Mouse (Mus musculus): ENCODE data around the gene Gm9970. TPM values are rescaled to one million over a fixed set of nuclear protein-coding genes. Genes with fewer than 3 reads are reported as not detected.
A peak's percentile ranks its signal among the peaks of the same experiment; 100 is the strongest.

Gm9970 gene
- polyA plus RNA-seq, 1 experiment from 2014 or later: 0.68 TPM

- Histone ChIP-seq H3K4me1 (ENCODE audit: control insufficient read depth, insufficient read depth, low read length) (peaks cover 4% of the 10 kb centered on the region; the same call in 1 of the 2 replicates), H3K9me3 (ENCODE audit: control insufficient read depth, low read length) (peaks cover 5% of the 10 kb centered on the region), H3K36me3 (ENCODE audit: control insufficient read depth, insufficient read depth, low read length) (peaks cover 82% of the 10 kb centered on the region), H3K4me2 (ENCODE audit: low read depth, low read length) (peak within 1 kb of the TSS; percentile 74), H3K27me3 (replicated peaks; ENCODE audit: control insufficient read depth, insufficient read depth, low read length) (no peaks in the 10 kb centered on the region), H3K27ac (replicated peaks; ENCODE audit: low read depth, low read length) (peak within 1 kb of the TSS; percentile 82), H3K9ac (ENCODE audit: low read depth, low read length) (peak within 1 kb of the TSS; percentile 89), H3K4me3 (ENCODE audit: low read depth, low read length) (peak within 1 kb of the TSS; percentile 86)
- WGBS: under 1% methylated on average over 36 of the region's 53 CpGs
- DNase-seq (ENCODE audit: low spot score) (peak; percentile 99), ATAC-seq (ENCODE audit: low read depth) (peak; percentile 98)
Measured at GRCm38 (mm10) chr5:31201742-31202590, 39.1 kb downstream of the Gm9970 start, which contains the start of gene Zfp513. Gene Zfp513, minus strand, starts transcription at chr5:31202303.

- Histone ChIP-seq H3K4me1 (ENCODE audit: control insufficient read depth, insufficient read depth, low read length) (peaks cover 4% of the 10 kb centered on the region; the same call in 1 of the 2 replicates), H3K27ac (replicated peaks; ENCODE audit: low read depth, low read length) (peak overlapping the region; percentile 82), H3K9ac (ENCODE audit: low read depth, low read length) (peak overlapping the region; percentile 89), H3K27me3 (replicated peaks; ENCODE audit: control insufficient read depth, insufficient read depth, low read length) (no peaks in the 10 kb centered on the region), H3K9me3 (ENCODE audit: control insufficient read depth, low read length) (peaks cover 5% of the 10 kb centered on the region), H3K4me3 (ENCODE audit: low read depth, low read length) (peak overlapping the region; percentile 86), H3K36me3 (ENCODE audit: control insufficient read depth, insufficient read depth, low read length) (peaks cover 82% of the 10 kb centered on the region), H3K4me2 (ENCODE audit: low read depth, low read length) (peak overlapping the region; percentile 74)
- no peak for DNase-seq (ENCODE audit: low spot score)
- 17% methylated on average over 13 of the region's 13 CpGs for WGBS
- no peak for ATAC-seq (ENCODE audit: low read depth)
Measured at GRCm38 (mm10) chr5:31201042-31201741, 39.8 kb downstream of the Gm9970 start.

- ATAC-seq (ENCODE audit: low read depth) (no peak), DNase-seq (ENCODE audit: low spot score) (no peak)
- WGBS: 85% methylated on average over 27 of the region's 27 CpGs
- Histone ChIP-seq H3K36me3 (ENCODE audit: control insufficient read depth, insufficient read depth, low read length) (peaks cover 82% of the 10 kb centered on the region), H3K9ac (ENCODE audit: low read depth, low read length) (peak overlapping the region; percentile 89; the same call in 1 of the 2 replicates), H3K27ac (replicated peaks; ENCODE audit: low read depth, low read length) (no peak overlapping the region), H3K9me3 (ENCODE audit: control insufficient read depth, low read length) (peaks cover 5% of the 10 kb centered on the region), H3K4me3 (ENCODE audit: low read depth, low read length) (peak overlapping the region; percentile 86; the same call in 1 of the 2 replicates), H3K4me1 (ENCODE audit: control insufficient read depth, insufficient read depth, low read length) (peaks cover 4% of the 10 kb centered on the region; the same call in 1 of the 2 replicates), H3K27me3 (replicated peaks; ENCODE audit: control insufficient read depth, insufficient read depth, low read length) (no peaks in the 10 kb centered on the region), H3K4me2 (ENCODE audit: low read depth, low read length) (peak overlapping the region; percentile 74; the same call in 1 of the 2 replicates)
Measured at GRCm38 (mm10) chr5:31200327-31200768, 40.7 kb downstream of the Gm9970 start.

- 84% methylated on average over 7 of the region's 9 CpGs for WGBS
- no peak for DNase-seq (ENCODE audit: low spot score)
Measured at GRCm38 (mm10) chr5:31199893-31200292, 41.1 kb downstream of the Gm9970 start.

GRCm38 (mm10) chr5:31199321-31199892 lies 41.6 kb downstream of the Gm9970 start:
- peaks cover 82% of the 10 kb centered on the region for H3K36me3 ChIP-seq (ENCODE audit: control insufficient read depth, insufficient read depth, low read length)
- 91% methylated on average over 19 of the region's 19 CpGs for whole genome bisulfite sequencing

More at GRCm38 (mm10) chr5:31199893-31200292, 41.1 kb downstream of the Gm9970 start:
- H3K36me3 ChIP-seq (ENCODE audit: control insufficient read depth, insufficient read depth, low read length): peaks cover 82% of the 10 kb centered on the region
- no peak overlapping the region for H3K4me2 ChIP-seq (ENCODE audit: low read depth, low read length)
- H3K9me3 ChIP-seq (ENCODE audit: control insufficient read depth, low read length): peaks cover 5% of the 10 kb centered on the region
- peaks cover 4% of the 10 kb centered on the region; the same call in 1 of the 2 replicates for H3K4me1 ChIP-seq (ENCODE audit: control insufficient read depth, insufficient read depth, low read length)
- no peak overlapping the region for H3K4me3 ChIP-seq (ENCODE audit: low read depth, low read length)
- no peak overlapping the region for H3K27ac ChIP-seq (replicated peaks; ENCODE audit: low read depth, low read length)
- no peak for ATAC-seq (ENCODE audit: low read depth)
- no peak overlapping the region for H3K9ac ChIP-seq (ENCODE audit: low read depth, low read length)
- H3K27me3 ChIP-seq (replicated peaks; ENCODE audit: control insufficient read depth, insufficient read depth, low read length): no peaks in the 10 kb centered on the region

GRCm38 (mm10) chr5:31198616-31199320 lies 42.3 kb downstream of the Gm9970 start:
- no peak overlapping the region for H3K9ac ChIP-seq (ENCODE audit: low read depth, low read length)
- H3K36me3 ChIP-seq (ENCODE audit: control insufficient read depth, insufficient read depth, low read length): peaks cover 80% of the 10 kb centered on the region
- H3K4me1 ChIP-seq (ENCODE audit: control insufficient read depth, insufficient read depth, low read length): peaks cover 8% of the 10 kb centered on the region
- H3K4me2 ChIP-seq (ENCODE audit: low read depth, low read length): no peak overlapping the region
- H3K9me3 ChIP-seq (ENCODE audit: control insufficient read depth, low read length): peaks cover 5% of the 10 kb centered on the region
- no peak for DNase-seq (ENCODE audit: low spot score)
- H3K27ac ChIP-seq (replicated peaks; ENCODE audit: low read depth, low read length): no peak overlapping the region; the same call in 1 of the 2 replicates
- WGBS: 77% methylated on average over 5 of the region's 5 CpGs
- H3K27me3 ChIP-seq (replicated peaks; ENCODE audit: control insufficient read depth, insufficient read depth, low read length): no peaks in the 10 kb centered on the region
- no peak for ATAC-seq (ENCODE audit: low read depth)
- H3K4me3 ChIP-seq (ENCODE audit: low read depth, low read length): no peak overlapping the region

More at GRCm38 (mm10) chr5:31199321-31199892, 41.6 kb downstream of the Gm9970 start:
- peaks cover 4% of the 10 kb centered on the region; the same call in 1 of the 2 replicates for H3K4me1 ChIP-seq (ENCODE audit: control insufficient read depth, insufficient read depth, low read length)
- no peak overlapping the region for H3K9ac ChIP-seq (ENCODE audit: low read depth, low read length)
- peaks cover 5% of the 10 kb centered on the region for H3K9me3 ChIP-seq (ENCODE audit: control insufficient read depth, low read length)
- no peak overlapping the region for H3K4me3 ChIP-seq (ENCODE audit: low read depth, low read length)
- no peak for DNase-seq (ENCODE audit: low spot score)
- ATAC-seq (ENCODE audit: low read depth): no peak
- no peaks in the 10 kb centered on the region for H3K27me3 ChIP-seq (replicated peaks; ENCODE audit: control insufficient read depth, insufficient read depth, low read length)
- H3K27ac ChIP-seq (replicated peaks; ENCODE audit: low read depth, low read length): no peak overlapping the region
- no peak overlapping the region for H3K4me2 ChIP-seq (ENCODE audit: low read depth, low read length)

- Histone ChIP-seq H3K4me3 (ENCODE audit: low read depth, low read length) (no peak overlapping the region), H3K36me3 (ENCODE audit: control insufficient read depth, insufficient read depth, low read length) (peaks cover 74% of the 10 kb centered on the region), H3K4me2 (ENCODE audit: low read depth, low read length) (no peak overlapping the region), H3K9ac (ENCODE audit: low read depth, low read length) (no peak overlapping the region), H3K4me1 (ENCODE audit: control insufficient read depth, insufficient read depth, low read length) (peaks cover 8% of the 10 kb centered on the region), H3K9me3 (ENCODE audit: control insufficient read depth, low read length) (peaks cover 5% of the 10 kb centered on the region), H3K27me3 (replicated peaks; ENCODE audit: control insufficient read depth, insufficient read depth, low read length) (no peaks in the 10 kb centered on the region), H3K27ac (replicated peaks; ENCODE audit: low read depth, low read length) (no peak overlapping the region)
- ATAC-seq (ENCODE audit: low read depth) (no peak), DNase-seq (ENCODE audit: low spot score) (no peak)
- WGBS: 82% methylated on average over 9 of the region's 9 CpGs
Measured at GRCm38 (mm10) chr5:31198170-31198569, 42.9 kb downstream of the Gm9970 start.

GRCm38 (mm10) chr5:31197072-31197471 lies 44.0 kb downstream of the Gm9970 start:
- no peak for DNase-seq (ENCODE audit: low spot score)
- Histone ChIP-seq H3K9me3 (ENCODE audit: control insufficient read depth, low read length) (peaks cover 5% of the 10 kb centered on the region), H3K27me3 (replicated peaks; ENCODE audit: control insufficient read depth, insufficient read depth, low read length) (no peaks in the 10 kb centered on the region), H3K9ac (ENCODE audit: low read depth, low read length) (no peak overlapping the region), H3K27ac (replicated peaks; ENCODE audit: low read depth, low read length) (no peak overlapping the region), H3K4me3 (ENCODE audit: low read depth, low read length) (no peak overlapping the region), H3K4me1 (ENCODE audit: control insufficient read depth, insufficient read depth, low read length) (peaks cover 5% of the 10 kb centered on the region), H3K4me2 (ENCODE audit: low read depth, low read length) (no peak overlapping the region), H3K36me3 (ENCODE audit: control insufficient read depth, insufficient read depth, low read length) (peaks cover 67% of the 10 kb centered on the region)
- ATAC-seq (ENCODE audit: low read depth): no peak
- WGBS: 94% methylated on average over 12 of the region's 12 CpGs

All from embryonic facial prominence, embryonic 14.5 days (tissue).